Mouse (Mus musculus) hindbrain, embryonic 16.5 days (tissue): Measurements from ENCODE around the gene Tex19.1. TPM values are rescaled to one million over a fixed set of nuclear protein-coding genes. Genes with fewer than 3 reads are reported as not detected.

ENCODE experiments used
- ATAC-seq: fragments of 200-750 bp; cut with Nextera tagmentation; 2 replicates; pipeline ENCODE4 v1.8.0; 2017; ENCODE audit warnings: moderate TSS enrichment, moderate library complexity
- H3K27ac ChIP-seq: fragments of 300-500 bp; sonication (generic); 2 replicates; pipeline ENCODE4 v1.5.1; 2014; ENCODE audit warnings: low read depth, mild to moderate bottlenecking, control low read depth, low read length, moderate library complexity
- H3K27me3 ChIP-seq: fragments of 300-500 bp; sonication (generic); replicated peaks from 2 replicates; pipeline ENCODE4 v1.6.1; 2014; ENCODE audit warnings: low read length; ENCODE audit not compliant: control insufficient read depth, insufficient read depth
- H3K36me3 ChIP-seq: fragments of 300-500 bp; sonication (generic); 2 replicates; pipeline ENCODE4 v1.6.1; 2014; ENCODE audit warnings: mild to moderate bottlenecking, low read length, moderate library complexity, mixed read lengths; ENCODE audit not compliant: control insufficient read depth, insufficient read depth
- H3K4me1 ChIP-seq: fragments of 300-500 bp; sonication (generic); 2 replicates; pipeline ENCODE4 v1.6.1; 2014; ENCODE audit warnings: low read depth, low read length; ENCODE audit not compliant: control insufficient read depth, insufficient read depth
- H3K4me2 ChIP-seq: fragments of 300-500 bp; sonication (generic); 2 replicates; pipeline ENCODE4 v1.6.1; 2014; ENCODE audit warnings: mild to moderate bottlenecking, low read length, control low read depth, moderate library complexity
- H3K4me3 ChIP-seq: fragments of 300-500 bp; sonication (generic); 2 replicates; pipeline ENCODE4 v1.5.1; 2014; ENCODE audit warnings: mild to moderate bottlenecking, low read length, control low read depth, moderate library complexity
- H3K9ac ChIP-seq: fragments of 300-500 bp; sonication (generic); 2 replicates; pipeline ENCODE4 v1.6.1; 2014; ENCODE audit warnings: low read depth, mild to moderate bottlenecking, control low read depth, low read length, moderate library complexity
- H3K9me3 ChIP-seq: fragments of 300-500 bp; sonication (generic); 2 replicates; pipeline ENCODE4 v1.6.1; 2014; ENCODE audit warnings: mild to moderate bottlenecking, low read length, moderate library complexity; ENCODE audit not compliant: control insufficient read depth
- WGBS: fragments of 180-500 bp; shearing (Covaris S2); extraction: QIAGEN DNeasy Blood & Tissue Kit; methylation state at CpG from one replicate; pipeline ENCODE4 v1.1.7; 2014; 5-methylcytosine and 5-hydroxymethylcytosine counted together
- polyA plus RNA-seq: library from polyadenylated mRNA; unstranded; fragments of >200 nt; fragmentation: Nextera tagmentation; extraction: Ambion mirVana; gene quantifications from 2 replicates; pipeline ENCODE4 v1.2.1, GENCODE M21; 2015

Gene Tex19.1
- polyA plus RNA-seq, 1 experiment from 2014 or later: not detected

DNA sequence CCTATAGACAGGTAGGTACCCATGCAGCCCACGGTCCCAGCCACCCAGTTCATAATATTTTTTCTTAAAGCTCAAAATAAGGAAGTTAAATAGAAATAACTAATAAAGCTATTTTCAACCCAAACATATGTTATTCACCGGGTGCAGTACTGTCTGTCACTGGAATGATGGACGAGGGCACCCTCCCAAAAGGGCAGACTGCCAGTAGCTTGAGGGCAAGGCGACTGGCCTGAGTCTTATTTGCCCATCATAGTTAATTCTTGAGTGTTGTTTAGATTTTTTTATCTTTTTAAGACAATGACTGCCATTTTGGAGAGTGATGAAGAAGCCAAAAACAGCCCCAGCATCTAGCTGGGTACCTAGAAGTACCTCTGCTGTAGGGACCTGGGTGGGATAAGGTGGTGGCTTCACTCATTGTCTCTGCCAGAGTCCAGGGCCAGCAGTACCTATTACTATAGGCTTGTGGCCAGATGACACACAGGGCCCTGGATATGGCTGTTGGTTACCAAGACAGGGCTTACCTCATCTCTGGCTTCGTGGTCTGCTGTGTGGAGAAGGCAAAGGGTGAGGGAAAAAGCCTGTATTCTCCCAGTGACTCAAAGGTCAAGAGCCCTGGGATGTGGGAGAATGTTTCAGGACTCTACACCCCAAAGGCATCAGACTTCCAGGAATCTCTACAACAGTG is 33.7 kb upstream of the Tex19.1 start:
- Histone ChIP-seq H3K36me3 (no peaks in the 10 kb centered on the region), H3K4me3 (no peak overlapping the region), H3K4me1 (no peaks in the 10 kb centered on the region), H3K4me2 (no peak overlapping the region), H3K9me3 (no peaks in the 10 kb centered on the region), H3K27me3 (no peaks in the 10 kb centered on the region), H3K9ac (no peak overlapping the region), H3K27ac (no peak overlapping the region)
- 65% methylated on average over 5 of the region's 5 CpGs for WGBS
- no peak for ATAC-seq

DNA sequence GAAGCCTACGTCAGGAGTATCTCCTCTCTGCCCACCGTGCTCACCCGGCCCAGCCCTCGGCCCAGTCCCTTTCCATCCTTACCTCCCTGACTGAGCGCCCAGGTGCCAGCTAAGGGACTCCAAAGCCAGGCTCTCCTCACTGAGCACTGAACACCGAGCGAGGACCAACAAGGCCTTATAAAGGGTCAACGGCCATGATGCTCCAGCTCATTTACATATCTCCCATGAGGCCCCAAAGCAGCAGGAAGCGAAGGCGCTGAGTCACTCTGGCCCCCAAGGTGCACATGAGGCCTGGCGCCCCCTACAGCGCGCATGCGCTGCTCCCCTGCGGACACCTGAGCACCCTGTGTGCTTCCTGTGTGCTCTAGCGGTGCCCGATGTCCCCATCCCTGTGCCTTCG is 27.8 kb upstream of the Tex19.1 start:
- 94% methylated on average over 18 of the region's 18 CpGs for WGBS
- no peaks in the 10 kb centered on the region for H3K4me1 ChIP-seq
- H3K4me3 ChIP-seq: no peak overlapping the region

DNA sequence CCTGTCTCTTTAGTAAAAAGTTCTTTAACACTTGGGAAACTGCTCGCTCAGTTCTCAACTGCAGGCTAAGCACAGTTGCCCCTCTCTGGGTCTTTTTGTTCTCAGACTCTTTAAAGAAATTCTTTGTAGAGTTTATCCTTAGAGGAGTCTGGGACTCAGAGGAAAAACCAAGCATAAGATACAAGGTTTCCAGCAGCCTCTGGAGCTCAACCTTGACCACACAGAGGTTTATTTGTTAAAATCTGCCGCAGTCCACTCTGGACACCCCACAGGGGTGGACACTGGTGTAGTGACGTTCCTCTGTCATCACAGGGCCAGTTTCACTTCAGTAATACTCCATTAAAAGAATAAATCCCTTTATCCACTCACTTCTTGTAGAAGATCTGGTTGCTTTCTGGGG is 27.4 kb upstream of the Tex19.1 start, which contains the start of gene Tex19.2:
Gene Tex19.2 (minus strand): TSS at position 101 of the 400 bp plus-strand sequence.
- H3K9ac ChIP-seq: no peak within 1 kb of the TSS
- H3K27ac ChIP-seq: no peak within 1 kb of the TSS
- no peaks in the 10 kb centered on the region for H3K4me1 ChIP-seq
- H3K9me3 ChIP-seq: no peaks in the 10 kb centered on the region
- no peaks in the 10 kb centered on the region for H3K27me3 ChIP-seq
- 66% methylated on average over 3 of the region's 3 CpGs for WGBS
- H3K4me2 ChIP-seq: no peak within 1 kb of the TSS
- ATAC-seq: no peak
- H3K36me3 ChIP-seq: no peaks in the 10 kb centered on the region
- H3K4me3 ChIP-seq: no peak within 1 kb of the TSS

More for the DNA sequence above, 27.8 kb upstream of the Tex19.1 start:
- ATAC-seq: no peak
- Histone ChIP-seq H3K36me3 (no peaks in the 10 kb centered on the region), H3K27me3 (no peaks in the 10 kb centered on the region), H3K9me3 (no peaks in the 10 kb centered on the region), H3K4me2 (no peak overlapping the region), H3K9ac (no peak overlapping the region), H3K27ac (no peak overlapping the region)

DNA sequence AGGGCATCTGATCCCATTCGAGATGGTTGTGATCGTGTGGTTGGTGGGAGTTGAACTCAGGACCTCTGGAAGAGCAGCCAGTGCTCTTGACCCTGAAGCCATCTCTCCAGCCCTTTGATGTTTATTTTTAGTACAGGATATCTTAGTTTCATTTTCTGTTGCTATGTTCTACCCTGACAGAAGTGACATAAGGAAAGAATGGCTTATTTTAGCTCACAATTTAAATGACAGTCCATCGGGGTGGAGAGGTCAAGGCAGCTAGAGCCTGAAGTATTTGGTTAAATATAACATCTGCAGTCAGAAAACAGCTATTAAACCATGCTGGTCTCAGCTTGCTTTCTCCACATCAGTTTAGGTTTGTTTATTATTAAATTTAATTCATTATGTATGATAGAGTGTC is 24.8 kb upstream of the Tex19.1 start:
- H3K4me2 ChIP-seq: no peak overlapping the region
- 84% methylated on average over 3 of the region's 3 CpGs for WGBS

GRCm38 (mm10) chr11:121122024-121122670 is 23.8 kb upstream of the Tex19.1 start:
- Histone ChIP-seq H3K4me2 (no peak overlapping the region), H3K4me3 (no peak overlapping the region), H3K9ac (no peak overlapping the region), H3K27ac (no peak overlapping the region), H3K4me1 (no peaks in the 10 kb centered on the region), H3K27me3 (no peaks in the 10 kb centered on the region), H3K36me3 (no peaks in the 10 kb centered on the region), H3K9me3 (no peaks in the 10 kb centered on the region)
- 88% methylated on average over 2 of the region's 2 CpGs for WGBS
- no peak for ATAC-seq

More for the DNA sequence above, 24.8 kb upstream of the Tex19.1 start:
- H3K4me1 ChIP-seq: no peaks in the 10 kb centered on the region
- no peaks in the 10 kb centered on the region for H3K9me3 ChIP-seq
- H3K9ac ChIP-seq: no peak overlapping the region
- H3K27me3 ChIP-seq: no peaks in the 10 kb centered on the region
- no peak overlapping the region for H3K4me3 ChIP-seq
- H3K36me3 ChIP-seq: no peaks in the 10 kb centered on the region
- H3K27ac ChIP-seq: no peak overlapping the region
- no peak for ATAC-seq

GRCm38 (mm10) chr11:121123438-121123837 is 22.5 kb upstream of the Tex19.1 start:
- H3K27me3 ChIP-seq: no peaks in the 10 kb centered on the region
- no peak for ATAC-seq
- 91% methylated on average over 4 of the region's 4 CpGs for WGBS
- H3K4me3 ChIP-seq: no peak overlapping the region
- no peak overlapping the region for H3K9ac ChIP-seq
- H3K9me3 ChIP-seq: no peaks in the 10 kb centered on the region
- H3K4me1 ChIP-seq: no peaks in the 10 kb centered on the region
- H3K36me3 ChIP-seq: no peaks in the 10 kb centered on the region
- H3K4me2 ChIP-seq: no peak overlapping the region
- no peak overlapping the region for H3K27ac ChIP-seq

DNA sequence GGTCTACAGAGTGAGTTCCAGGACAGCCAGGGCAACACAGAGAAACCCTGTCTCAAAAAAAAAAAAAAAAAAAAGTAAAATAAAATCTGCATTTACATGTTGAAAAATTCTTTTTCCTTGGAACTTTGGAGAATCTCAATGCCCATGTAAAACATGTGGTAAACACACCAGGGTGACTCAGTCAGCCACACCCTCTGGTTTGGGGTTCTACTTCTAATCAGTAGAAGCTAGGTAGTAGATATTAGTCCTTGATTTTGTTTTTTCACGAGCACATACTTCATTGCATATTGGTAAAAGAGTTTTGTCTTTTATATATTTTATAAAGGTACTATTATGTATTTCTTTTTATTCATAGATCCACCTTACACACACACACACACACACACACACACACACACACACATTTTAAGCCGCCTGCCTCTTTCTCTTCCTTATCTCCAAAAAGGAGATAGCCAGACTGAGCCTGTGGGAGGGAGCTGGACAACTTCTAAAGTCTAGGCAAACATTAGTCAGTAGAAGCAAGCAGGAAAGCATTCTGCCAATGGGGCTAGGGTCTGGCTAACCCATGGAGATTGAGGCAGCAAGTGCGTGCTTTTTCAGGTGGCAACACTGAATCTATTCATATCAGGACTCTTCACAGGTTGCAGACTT is 20.3 kb upstream of the Tex19.1 start:
- Histone ChIP-seq H3K4me2 (no peak overlapping the region), H3K36me3 (no peaks in the 10 kb centered on the region), H3K27ac (no peak overlapping the region), H3K27me3 (no peaks in the 10 kb centered on the region), H3K9ac (no peak overlapping the region), H3K4me3 (no peak overlapping the region), H3K4me1 (no peaks in the 10 kb centered on the region), H3K9me3 (no peaks in the 10 kb centered on the region)
- 88% methylated on average over 3 of the region's 3 CpGs for WGBS
- ATAC-seq: no peak

- ATAC-seq: no peak
- 77% methylated on average over 1 of the region's 1 CpGs for WGBS
- no peaks in the 10 kb centered on the region for H3K4me1 ChIP-seq
- H3K4me2 ChIP-seq: no peak overlapping the region
- no peak overlapping the region for H3K4me3 ChIP-seq
- no peak overlapping the region for H3K9ac ChIP-seq
- H3K36me3 ChIP-seq: no peaks in the 10 kb centered on the region
- H3K9me3 ChIP-seq: no peaks in the 10 kb centered on the region
- no peak overlapping the region for H3K27ac ChIP-seq
- no peaks in the 10 kb centered on the region for H3K27me3 ChIP-seq
Observed at GRCm38 (mm10) chr11:121126395-121126794, 19.5 kb upstream of the Tex19.1 start.

DNA sequence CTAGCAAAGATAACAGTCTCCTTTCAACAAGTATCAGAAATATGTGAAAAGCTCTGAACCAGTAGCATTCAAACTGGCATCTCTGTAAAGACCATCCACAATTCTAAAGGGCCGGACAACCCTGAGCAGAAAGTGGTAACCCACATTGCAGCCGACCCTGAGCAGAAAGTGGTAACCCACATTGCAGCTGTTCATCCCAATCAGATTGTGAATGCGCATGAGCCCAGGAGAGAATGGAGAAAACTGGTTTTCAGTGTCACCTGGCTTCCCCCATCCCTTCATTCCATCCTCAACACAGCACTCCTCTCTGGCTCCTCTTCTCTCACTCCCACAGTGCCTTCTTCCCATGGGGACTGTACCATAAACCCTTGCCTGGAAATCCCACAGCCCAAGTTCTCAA is 18.5 kb upstream of the Tex19.1 start:
- 94% methylated on average over 3 of the region's 3 CpGs for WGBS
- Histone ChIP-seq H3K9me3 (no peaks in the 10 kb centered on the region), H3K4me2 (no peak overlapping the region), H3K4me1 (no peaks in the 10 kb centered on the region), H3K4me3 (no peak overlapping the region), H3K36me3 (no peaks in the 10 kb centered on the region), H3K27ac (no peak overlapping the region), H3K27me3 (no peaks in the 10 kb centered on the region), H3K9ac (no peak overlapping the region)
- no peak for ATAC-seq
